Comparison of ENCODE assay signal across 24 mouse cellular contexts in genomic region chr10:18090691-18091090, GRCm38 (mm10). TPM values are rescaled to one million over a fixed set of nuclear protein-coding genes. Genes with fewer than 3 reads are reported as not detected.
DNase-seq lines count a peak whose midpoint lies in the region; TF ChIP-seq lines count a peak whose summit lies in the region.
"Had no signal": no experiment of that assay in that cellular context is flagged by ENCODE, and none has a peak within 500 bp of the region (broad histone marks: within the 10 kb centered on the region; RNA-seq: fewer than 3 reads in every experiment).

No protein-coding gene starts in this region.

- in situ Hi-C loops in ES-E14 (cut with MboI; ENCODE audit: low sequenced_read_pairs in 2 of 2, unreplicated experiment in 2 of 2) = no loop called here

- TF ChIP-seq POLR2A in ES-Bruce4 (IDR thresholded peaks at IDR 0.05; ENCODE audit: insufficient read depth, low read length) = no peak

- no peak for TF ChIP-seq CTCF in ES-Bruce4 (IDR thresholded peaks at IDR 0.05; ENCODE audit: low read depth, low read length)

- TF ChIP-seq EP300 in ES-Bruce4 (IDR thresholded peaks at IDR 0.05; ENCODE audit: insufficient read depth, low read depth, low read length) = no peak

- H3K27ac ChIP-seq in ES-Bruce4 (ENCODE audit: insufficient read depth, low read length) (peak overlapping the region; percentile 57; the same call in 1 of the 2 replicates), ES-E14 (ENCODE audit: insufficient read depth, low read depth, low read length, poor library complexity, severe bottlenecking) (no peak overlapping the region)
- H3K27ac ChIP-seq: embryonic facial prominence, embryonic 13.5 days; embryonic facial prominence, embryonic 15.5 days; forebrain, embryonic 10.5 days; forebrain, embryonic 12.5 days had no signal

- H3K4me1 ChIP-seq in ES-Bruce4 (ENCODE audit: control insufficient read depth, insufficient read depth, low read length) = no peaks in the 10 kb centered on the region
- H3K4me1 ChIP-seq in ES-E14 (ENCODE audit: control insufficient read depth in 2 of 2, insufficient read depth in 2 of 2, low read length in 2 of 2, poor library complexity in 1 of 2) = peaks cover 3 to 5% of the 10 kb centered on the region in 2 experiments; a peak in 3 of 4 replicates
- H3K4me1 ChIP-seq: embryonic facial prominence, embryonic 13.5 days; embryonic facial prominence, embryonic 15.5 days; forebrain, embryonic 10.5 days; forebrain, embryonic 12.5 days had no signal

- H3K4me3 ChIP-seq in ES-Bruce4 (ENCODE audit: low read depth, low read length) (no peak overlapping the region), ES-E14 (ENCODE audit: insufficient read depth in 1 of 2, low read depth in 1 of 2, low read length in 2 of 2, poor library complexity in 1 of 2, severe bottlenecking in 1 of 2) (no peak overlapping the region)
- H3K4me3 ChIP-seq: embryonic facial prominence, embryonic 13.5 days; embryonic facial prominence, embryonic 15.5 days; erythroblast, embryonic 14.5 days; forebrain, embryonic 10.5 days; forebrain, embryonic 12.5 days had no signal

- peaks cover 15% of the 10 kb centered on the region for H3K9me3 ChIP-seq in ES-Bruce4 (replicated peaks; ENCODE audit: control insufficient read depth, insufficient read depth, low read length, poor library complexity, severe bottlenecking)
- peaks cover 3% of the 10 kb centered on the region; the same call in 1 of the 2 replicates for H3K9me3 ChIP-seq in ES-E14 (ENCODE audit: control insufficient read depth, insufficient read depth, low read depth, low read length)
- H3K9me3 ChIP-seq: embryonic facial prominence, embryonic 15.5 days had no signal

- H3K36me3 ChIP-seq in ES-Bruce4 (ENCODE audit: control insufficient read depth, insufficient read depth, low read length, poor library complexity, severe bottlenecking) (peaks cover 6% of the 10 kb centered on the region; the same call in 1 of the 2 replicates), ES-E14 (ENCODE audit: control insufficient read depth, insufficient read depth, low read length, poor library complexity, severe bottlenecking) (peaks cover 10% of the 10 kb centered on the region)

- H3K9ac ChIP-seq in ES-Bruce4 (ENCODE audit: low read depth, poor library complexity, severe bottlenecking) (no peak overlapping the region), ES-E14 (ENCODE audit: insufficient read depth, low read depth, low read length, poor library complexity, severe bottlenecking) (no peak overlapping the region)
- H3K9ac ChIP-seq: embryonic facial prominence, embryonic 13.5 days; embryonic facial prominence, embryonic 15.5 days; forebrain, embryonic 12.5 days had no signal

- DNase-seq in heart, adult 11 months = peak; percentile 44
- DNase-seq in heart, adult 18-20 months = no peak
- DNase-seq in ES-E14 (ENCODE audit: low read depth, low spot score) (peak; percentile 26), ZHBTc4 (ENCODE audit: low read depth, low spot score) (peak; percentile 42)
- DNase-seq in layer of hippocampus, adult 11-12 months (ENCODE audit: low spot score) = no peak
- DNase-seq in layer of hippocampus, adult 8-10 months (ENCODE audit: low spot score in 2 of 2) = no peak
- DNase-seq: adrenal gland, adult 2 months; adrenal gland, postnatal 10 days; adrenal gland, postnatal 25 days; B cell, adult 2 months; cerebellum, adult 11 months; cerebellum, adult 18-20 months; cerebellum, adult 8-10 months; cerebellum, adult 9-11 months; cerebellum, postnatal 14 days; cerebellum, postnatal 36 days; embryo, embryonic 11 days had no signal

- H3K27me3 ChIP-seq in ES-Bruce4 (ENCODE audit: control insufficient read depth, insufficient read depth, low read length, poor library complexity, severe bottlenecking) = no peaks in the 10 kb centered on the region
- H3K27me3 ChIP-seq: CH12.LX; embryonic facial prominence, embryonic 13.5 days; embryonic facial prominence, embryonic 15.5 days; forebrain, embryonic 12.5 days had no signal

TF ChIP-seq in ES-E14, 5 proteins besides CTCF, POLR2A, EP300 and RAD21:
- TF ChIP-seq ZNF384 (IDR thresholded peaks at IDR 0.05; ENCODE audit: low read depth, low read length) = no peak
- no peak for TF ChIP-seq ZC3H11A (IDR thresholded peaks at IDR 0.05; ENCODE audit: borderline replicate concordance, low read depth, low read length)
- TF ChIP-seq MAFK (IDR thresholded peaks at IDR 0.05; ENCODE audit: insufficient read depth, low read depth, low read length) = no peak
- TF ChIP-seq HCFC1 (IDR thresholded peaks at IDR 0.05; ENCODE audit: borderline replicate concordance, insufficient read depth, low read length) = no peak

RNA-seq across cellular contexts. Expression of gene Reps1, which starts 35.0 kb away (rescaled TPM):
- total RNA-seq in heart, adult 18-20 months (2021) = 10 to 100 TPM; 29.3 to 32.8 TPM
- 78.1 and 85.1 TPM in 2 replicates for polyA plus RNA-seq in ES-Bruce4 (2011; ENCODE audit: insufficient read depth, insufficient read length, low read depth, missing spikeins)
- total RNA-seq in ES-E14 (2012; rRNA removed) = 29.6 and 39.5 TPM in 2 replicates
- total RNA-seq in layer of hippocampus, adult 8-10 months (2022) = 10 to 100 TPM; 75.5 to 85.7 (median 80.8) TPM

Comparison
In these comparisons a context has a peak if more than half of its experiments do, and no peak if none do; other contexts are left out.
1. DNase-seq: peak in heart, adult 11 months (single experiment), ES-E14 (single experiment) and ZHBTc4 (single experiment); none in heart, adult 18-20 months (0 of 2), layer of hippocampus, adult 11-12 months (single experiment) and layer of hippocampus, adult 8-10 months (0 of 2).